Mouse (Mus musculus): ENCODE data around the gene Prmt2.
A peak's percentile ranks its signal among the peaks of the same experiment; 100 is the strongest.

Gene Prmt2

DNA sequence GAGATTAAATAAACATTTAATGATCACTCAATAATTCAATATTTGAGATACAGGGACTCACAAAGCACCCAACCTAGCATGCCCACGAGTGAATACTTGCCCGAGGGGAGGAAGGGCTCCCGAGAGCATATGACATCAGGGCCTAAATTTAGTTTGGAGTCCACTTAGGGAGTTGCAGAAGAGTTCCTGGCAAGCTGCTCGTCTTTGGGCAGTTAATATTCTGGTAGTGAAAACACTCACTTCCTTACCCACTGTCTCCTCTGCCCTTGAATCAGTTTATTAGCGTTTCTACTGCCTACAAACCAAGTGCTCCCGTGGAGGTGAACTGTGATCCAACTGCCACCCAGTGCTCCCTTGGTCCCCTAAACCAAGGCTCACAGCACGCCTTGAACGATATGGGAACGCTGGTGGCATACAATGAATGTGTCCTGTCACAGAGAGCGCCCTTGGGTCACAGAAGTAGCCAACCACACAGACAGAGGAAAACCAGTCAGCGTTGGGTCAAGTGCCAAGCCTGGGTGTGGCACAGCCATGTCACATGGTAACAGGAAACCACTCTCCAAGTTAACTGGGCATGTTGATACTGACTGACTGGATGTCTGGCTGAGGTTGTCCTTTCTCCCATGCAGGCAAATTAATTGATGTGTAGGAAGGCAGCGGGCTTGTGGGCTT is 20.2 kb upstream of the Prmt2 start:
- Histone ChIP-seq H3K9me3 (ENCODE audit: low read length) (no peaks in the 10 kb centered on the region), H3K27me3 (ENCODE audit: insufficient read depth, low read length) (no peaks in the 10 kb centered on the region)
- TF ChIP-seq CTCF (conservative IDR thresholded peaks at IDR 0.05; ENCODE audit: low read length) (no peak), POU5F1 (IDR thresholded peaks at IDR 0.05; ENCODE audit: borderline replicate concordance, low read length) (no peak), NANOG (IDR thresholded peaks at IDR 0.05; ENCODE audit: borderline replicate concordance, low read length) (no peak)

DNA sequence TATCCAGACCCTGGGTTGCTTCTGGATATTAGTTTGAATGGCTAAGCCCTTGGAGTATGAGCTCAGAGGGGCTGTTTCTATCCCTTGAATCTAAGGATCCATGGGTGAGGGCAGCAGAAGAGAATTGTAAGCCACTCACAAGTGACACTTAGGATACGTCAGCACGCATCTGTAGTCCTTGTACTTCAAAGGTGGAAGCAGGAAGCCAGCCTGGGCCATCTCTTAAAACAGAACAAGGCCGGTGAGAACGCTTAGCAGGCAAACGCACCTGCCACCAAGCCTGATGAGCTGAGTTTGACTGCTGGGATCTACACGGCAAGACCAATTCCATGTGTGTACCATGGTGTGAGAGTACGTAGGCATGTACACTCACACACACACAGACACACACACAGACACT is 19.6 kb upstream of the Prmt2 start:
- Histone ChIP-seq H3K4me1 (replicated peaks; ENCODE audit: low read depth, low read length) (peaks cover 10% of the 10 kb centered on the region), H3K36me3 (ENCODE audit: insufficient read depth, low read length) (no peaks in the 10 kb centered on the region), H3K27me3 (ENCODE audit: insufficient read depth, low read length) (no peaks in the 10 kb centered on the region), H3K4me3 (replicated peaks; ENCODE audit: low read length) (no peak overlapping the region), H3K9me3 (ENCODE audit: low read length) (no peaks in the 10 kb centered on the region)
- no peak for TF ChIP-seq CTCF (conservative IDR thresholded peaks at IDR 0.05; ENCODE audit: low read length)
- TF ChIP-seq POU5F1 (IDR thresholded peaks at IDR 0.05; ENCODE audit: borderline replicate concordance, low read length), result no peak
- TF ChIP-seq NANOG (IDR thresholded peaks at IDR 0.05; ENCODE audit: borderline replicate concordance, low read length), result no peak

More for the DNA sequence above, 20.2 kb upstream of the Prmt2 start:
- H3K4me3 ChIP-seq (replicated peaks; ENCODE audit: low read length), result no peak overlapping the region
- H3K36me3 ChIP-seq (ENCODE audit: insufficient read depth, low read length), result no peaks in the 10 kb centered on the region
- H3K4me1 ChIP-seq (replicated peaks; ENCODE audit: low read depth, low read length), result peaks cover 10% of the 10 kb centered on the region

DNA sequence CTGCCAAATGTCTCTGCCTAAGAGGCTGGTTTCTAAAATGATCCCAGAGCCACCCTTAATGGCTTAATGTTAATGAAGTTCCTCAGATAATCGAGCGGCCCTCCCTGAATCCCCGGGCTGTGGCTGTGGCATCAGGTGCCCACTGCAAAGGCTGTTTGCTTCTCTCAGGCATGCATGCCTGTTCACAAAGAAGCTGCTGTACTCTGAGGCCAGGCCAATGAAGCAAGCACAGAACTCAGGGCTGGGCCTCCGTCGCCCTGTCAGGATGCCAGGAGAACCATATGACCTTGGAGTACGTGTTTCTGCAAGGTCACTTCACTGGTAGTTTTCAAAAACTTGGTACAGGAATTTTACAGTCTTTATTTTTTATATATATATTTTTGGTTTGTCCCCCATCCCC is 18.0 kb upstream of the Prmt2 start:
- peaks cover 10% of the 10 kb centered on the region for H3K4me1 ChIP-seq (replicated peaks; ENCODE audit: low read depth, low read length)
- no peaks in the 10 kb centered on the region for H3K36me3 ChIP-seq (ENCODE audit: insufficient read depth, low read length)
- no peaks in the 10 kb centered on the region for H3K9me3 ChIP-seq (ENCODE audit: low read length)
- H3K4me3 ChIP-seq (replicated peaks; ENCODE audit: low read length), result no peak overlapping the region
- no peak for TF ChIP-seq POU5F1 (IDR thresholded peaks at IDR 0.05; ENCODE audit: borderline replicate concordance, low read length)
- H3K27me3 ChIP-seq (ENCODE audit: insufficient read depth, low read length), result no peaks in the 10 kb centered on the region

DNA sequence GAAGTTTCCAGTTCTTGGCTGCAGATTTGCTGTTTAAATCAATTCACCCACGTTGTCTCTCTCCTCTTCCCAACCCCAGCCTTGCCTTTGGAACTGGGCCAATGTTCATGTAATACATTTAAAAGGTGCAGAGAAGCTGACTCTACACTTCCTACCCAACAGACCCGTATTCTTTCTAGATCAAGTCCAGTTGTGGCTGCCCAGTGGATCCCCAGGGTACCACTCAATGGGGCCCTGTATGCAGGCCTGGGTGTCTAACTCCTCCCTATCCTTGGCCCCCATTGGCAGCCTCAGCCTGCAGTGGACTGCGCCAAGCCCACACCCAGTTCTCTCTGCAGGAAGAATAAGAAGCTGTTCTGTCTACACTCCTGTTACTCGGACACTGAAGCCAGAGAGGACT is 15.9 kb upstream of the Prmt2 start, which contains the start of gene S100b:
S100b (plus strand) TSS at position 318 of the 400 bp plus-strand sequence.
- Histone ChIP-seq H3K27me3 (ENCODE audit: insufficient read depth, low read length) (peaks cover 3% of the 10 kb centered on the region; the same call in 1 of the 2 replicates), H3K4me1 (replicated peaks; ENCODE audit: low read depth, low read length) (peaks cover 7% of the 10 kb centered on the region), H3K4me3 (replicated peaks; ENCODE audit: low read length) (no peak within 1 kb of the TSS), H3K9me3 (ENCODE audit: low read length) (no peaks in the 10 kb centered on the region), H3K36me3 (ENCODE audit: insufficient read depth, low read length) (no peaks in the 10 kb centered on the region)
- TF ChIP-seq NANOG (IDR thresholded peaks at IDR 0.05; ENCODE audit: borderline replicate concordance, low read length) (no peak), POU5F1 (IDR thresholded peaks at IDR 0.05; ENCODE audit: borderline replicate concordance, low read length) (no peak), CTCF (conservative IDR thresholded peaks at IDR 0.05; ENCODE audit: low read length) (no peak)

DNA sequence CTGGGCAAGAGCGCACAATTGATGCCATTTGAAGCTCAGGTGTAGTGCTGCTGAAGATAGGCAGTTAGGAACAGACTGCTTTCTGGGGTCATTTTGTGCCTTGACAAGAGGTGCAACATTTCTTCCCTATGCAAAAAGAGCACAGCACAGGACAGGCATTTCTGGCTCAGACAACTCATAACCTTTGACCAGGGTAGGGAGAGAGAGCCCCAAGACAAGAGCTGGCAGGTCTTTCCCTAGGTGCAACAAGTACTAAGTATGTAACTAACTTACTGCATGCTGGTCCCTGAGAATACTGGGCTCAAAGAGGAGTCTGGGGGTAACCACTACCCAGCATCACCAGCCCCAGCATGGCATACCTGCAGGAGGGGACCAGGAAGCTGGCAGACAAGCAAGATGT is 15.4 kb upstream of the Prmt2 start:
- peaks cover 12% of the 10 kb centered on the region for H3K4me1 ChIP-seq (replicated peaks; ENCODE audit: low read depth, low read length)
- TF ChIP-seq POU5F1 (IDR thresholded peaks at IDR 0.05; ENCODE audit: borderline replicate concordance, low read length) (no peak), CTCF (conservative IDR thresholded peaks at IDR 0.05; ENCODE audit: low read length) (no peak), NANOG (IDR thresholded peaks at IDR 0.05; ENCODE audit: borderline replicate concordance, low read length) (no peak)
- no peak overlapping the region for H3K4me3 ChIP-seq (replicated peaks; ENCODE audit: low read length)
- no peaks in the 10 kb centered on the region for H3K36me3 ChIP-seq (ENCODE audit: insufficient read depth, low read length)
- peaks cover 3% of the 10 kb centered on the region; the same call in 1 of the 2 replicates for H3K27me3 ChIP-seq (ENCODE audit: insufficient read depth, low read length)
- H3K9me3 ChIP-seq (ENCODE audit: low read length), result no peaks in the 10 kb centered on the region

DNA sequence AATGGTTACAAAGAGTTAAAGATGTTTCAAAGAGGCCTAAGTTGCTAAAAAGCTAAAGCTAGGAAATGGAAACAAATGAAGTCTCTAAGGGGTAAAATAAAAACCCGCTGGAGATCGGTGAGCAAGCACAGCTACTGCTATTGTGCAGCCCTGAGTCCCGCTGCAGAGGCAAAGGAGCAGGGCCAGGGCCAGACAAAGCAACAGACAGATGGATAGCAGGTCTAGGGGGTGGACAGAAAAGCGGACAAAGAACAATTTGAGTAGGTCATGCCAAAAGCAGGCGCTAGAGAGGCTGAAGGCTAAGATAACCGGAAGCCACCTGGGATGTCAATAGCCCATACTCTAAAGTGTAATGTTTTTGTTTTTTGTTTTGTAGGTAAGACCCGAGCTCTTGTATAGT is 13.2 kb upstream of the Prmt2 start:
- H3K27me3 ChIP-seq (ENCODE audit: insufficient read depth, low read length), result peaks cover 7% of the 10 kb centered on the region; the same call in 1 of the 2 replicates
- H3K4me1 ChIP-seq (replicated peaks; ENCODE audit: low read depth, low read length), result peaks cover 16% of the 10 kb centered on the region
- no peaks in the 10 kb centered on the region for H3K9me3 ChIP-seq (ENCODE audit: low read length)
- H3K36me3 ChIP-seq (ENCODE audit: insufficient read depth, low read length), result no peaks in the 10 kb centered on the region
- no peak for TF ChIP-seq NANOG (IDR thresholded peaks at IDR 0.05; ENCODE audit: borderline replicate concordance, low read length)
- no peak for TF ChIP-seq POU5F1 (IDR thresholded peaks at IDR 0.05; ENCODE audit: borderline replicate concordance, low read length)
- TF ChIP-seq CTCF (conservative IDR thresholded peaks at IDR 0.05; ENCODE audit: low read length), result no peak
- no peak overlapping the region for H3K4me3 ChIP-seq (replicated peaks; ENCODE audit: low read length)

DNA sequence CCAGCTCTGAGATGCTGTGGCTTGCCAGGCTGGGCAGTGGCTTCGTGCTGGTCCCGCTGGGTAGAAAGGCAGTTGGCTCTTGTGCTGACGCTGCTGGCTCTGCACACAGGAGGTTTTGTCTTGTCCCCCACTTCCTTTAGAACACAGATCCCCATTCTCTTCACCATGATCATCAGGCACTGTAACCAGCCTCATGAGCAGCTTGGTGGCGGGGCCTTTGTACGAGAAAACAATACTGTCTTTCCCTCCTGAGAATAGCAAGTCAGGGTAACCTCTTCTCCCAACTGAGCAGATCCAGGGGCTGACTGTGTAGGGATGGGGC is 10.9 kb upstream of the Prmt2 start:
- H3K9me3 ChIP-seq (ENCODE audit: low read length), result no peaks in the 10 kb centered on the region
- H3K4me3 ChIP-seq (replicated peaks; ENCODE audit: low read length), result peak overlapping the region; percentile 17; the same call in 1 of the 2 replicates
- peaks cover 16% of the 10 kb centered on the region for H3K4me1 ChIP-seq (replicated peaks; ENCODE audit: low read depth, low read length)
- H3K27me3 ChIP-seq (ENCODE audit: insufficient read depth, low read length), result peaks cover 7% of the 10 kb centered on the region; the same call in 1 of the 2 replicates
- TF ChIP-seq NANOG (IDR thresholded peaks at IDR 0.05; ENCODE audit: borderline replicate concordance, low read length) (no peak), CTCF (conservative IDR thresholded peaks at IDR 0.05; ENCODE audit: low read length) (no peak), POU5F1 (IDR thresholded peaks at IDR 0.05; ENCODE audit: borderline replicate concordance, low read length) (no peak)
- no peaks in the 10 kb centered on the region for H3K36me3 ChIP-seq (ENCODE audit: insufficient read depth, low read length)

DNA sequence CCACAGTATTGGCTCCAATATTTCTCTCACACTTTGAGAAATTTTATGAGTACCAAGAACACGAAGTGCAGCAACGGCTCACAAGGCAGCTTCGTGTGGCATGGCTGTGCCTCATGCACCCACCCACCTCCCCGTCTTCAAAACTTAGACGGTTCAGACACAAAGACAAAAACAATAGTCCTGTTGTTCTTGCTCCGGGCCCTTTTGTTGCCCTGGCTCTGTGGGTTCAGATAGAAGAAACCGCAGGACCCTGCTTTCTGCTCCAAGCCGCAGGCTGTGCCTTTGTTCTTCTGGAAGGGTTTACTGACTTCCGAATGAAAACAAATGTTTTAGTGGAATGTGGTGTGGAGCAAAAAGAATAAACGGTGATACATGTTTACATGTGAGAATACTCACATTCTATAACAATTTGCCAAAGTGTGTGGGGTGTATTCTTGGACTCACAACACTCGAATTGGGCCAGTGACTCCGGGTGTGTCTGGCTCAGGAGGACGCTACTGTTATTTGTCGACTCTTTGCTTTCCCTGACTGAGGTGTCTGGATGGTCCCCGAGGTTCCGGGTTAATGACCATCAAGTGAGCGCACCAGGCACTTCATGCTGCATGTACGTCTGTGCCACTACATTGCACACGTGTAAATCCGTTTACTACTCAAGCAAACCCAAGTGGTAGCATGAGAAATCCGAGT is 10.4 kb upstream of the Prmt2 start:
- peaks cover 16% of the 10 kb centered on the region for H3K4me1 ChIP-seq (replicated peaks; ENCODE audit: low read depth, low read length)
- TF ChIP-seq POU5F1 (IDR thresholded peaks at IDR 0.05; ENCODE audit: borderline replicate concordance, low read length) (no peak), NANOG (IDR thresholded peaks at IDR 0.05; ENCODE audit: borderline replicate concordance, low read length) (no peak), CTCF (conservative IDR thresholded peaks at IDR 0.05; ENCODE audit: low read length) (no peak)
- peak overlapping the region; percentile 17; the same call in 1 of the 2 replicates for H3K4me3 ChIP-seq (replicated peaks; ENCODE audit: low read length)
- no peaks in the 10 kb centered on the region for H3K36me3 ChIP-seq (ENCODE audit: insufficient read depth, low read length)
- H3K27me3 ChIP-seq (ENCODE audit: insufficient read depth, low read length), result peaks cover 7% of the 10 kb centered on the region; the same call in 1 of the 2 replicates
- no peaks in the 10 kb centered on the region for H3K9me3 ChIP-seq (ENCODE audit: low read length)
